Mouse (Mus musculus): ENCODE data around the gene Mybpc3. TPM values are rescaled to one million over a fixed set of nuclear protein-coding genes. Genes with fewer than 3 reads are reported as not detected.
A peak's percentile ranks its signal among the peaks of the same experiment; 100 is the strongest.

The Mybpc3 gene
- polyA plus RNA-seq, 1 experiment from 2014 or later: 0.07 TPM

DNA sequence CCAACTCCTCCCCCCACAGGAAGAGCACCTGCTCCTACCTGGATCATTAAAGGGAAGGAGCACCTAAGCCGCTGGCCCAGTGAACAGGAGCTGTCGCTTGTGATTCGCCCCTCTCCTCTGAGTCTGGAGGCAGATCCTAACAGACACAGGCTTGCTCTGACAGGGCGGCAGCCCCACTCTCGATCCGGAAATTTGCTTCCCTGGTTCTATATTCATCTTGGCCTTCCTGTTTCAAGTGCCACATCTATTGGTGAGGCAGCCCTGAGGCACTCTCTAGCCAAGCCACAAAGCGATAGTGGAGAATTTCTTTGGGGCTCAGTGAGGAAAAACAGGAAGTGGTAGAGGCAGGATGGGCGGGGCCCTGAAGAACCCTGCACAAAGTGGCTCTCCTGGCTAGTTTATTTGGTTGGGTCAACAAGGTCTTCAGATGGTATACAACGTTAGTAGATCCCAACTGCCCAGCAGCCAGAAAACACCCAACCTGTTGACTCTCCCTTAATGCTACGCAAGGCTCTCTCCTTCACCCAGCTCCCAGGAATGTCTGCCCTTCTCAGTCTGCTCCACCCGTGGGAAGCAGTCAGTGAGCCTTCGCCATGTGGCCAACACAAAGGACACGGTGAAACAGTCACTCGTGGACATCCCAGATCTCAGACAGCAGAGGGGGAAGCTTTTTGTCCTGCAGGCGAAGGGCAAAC lies 65.9 kb downstream of the Mybpc3 start, which contains the start of gene Madd:
Gene Madd, minus strand, starts transcription at position 127 of the 695 bp plus-strand sequence.
- WGBS: 66% methylated on average over 15 of the region's 15 CpGs
- Histone ChIP-seq H3K9me3 (no peaks in the 10 kb centered on the region), H3K27me3 (replicated peaks; ENCODE audit: low read depth, poor library complexity, severe bottlenecking) (peaks cover 17% of the 10 kb centered on the region), H3K27ac (replicated peaks) (peak within 1 kb of the TSS; percentile 82), H3K4me1 (peaks cover 23% of the 10 kb centered on the region), H3K4me3 (peak within 1 kb of the TSS; percentile 90), H3K36me3 (replicated peaks) (no peaks in the 10 kb centered on the region)
- no peak for DNase-seq (ENCODE audit: low spot score)

Other genes starting within 250 kb of the Mybpc3 start
- 2.8 and 4.9 TPM in 2 replicates for gene C1qtnf4, start 232.3 kb upstream of the Mybpc3 start, polyA plus RNA-seq (2016; fragmentation: Nextera tagmentation; extraction: Ambion mirVana)
- 58.1 and 59.4 TPM in 2 replicates for gene Kbtbd4, start 213.4 kb upstream of the Mybpc3 start, polyA plus RNA-seq (2016; fragmentation: Nextera tagmentation; extraction: Ambion mirVana)
- 201 and 206 TPM in 2 replicates for gene Ndufs3, start 213.3 kb upstream of the Mybpc3 start, polyA plus RNA-seq (2016; fragmentation: Nextera tagmentation; extraction: Ambion mirVana)
- 139 and 145 TPM in 2 replicates for gene Celf1, start 177.8 kb upstream of the Mybpc3 start, polyA plus RNA-seq (2016; fragmentation: Nextera tagmentation; extraction: Ambion mirVana)
- gene Rapsn, start 82.5 kb upstream of the Mybpc3 start, polyA plus RNA-seq (2016; fragmentation: Nextera tagmentation; extraction: Ambion mirVana): 1.2 and 1.9 TPM in 2 replicates
- gene Psmc3, start 64.1 kb upstream of the Mybpc3 start, polyA plus RNA-seq (2016; fragmentation: Nextera tagmentation; extraction: Ambion mirVana): 371 and 378 TPM in 2 replicates
- gene Slc39a13, start 47.7 kb upstream of the Mybpc3 start, polyA plus RNA-seq (2016; fragmentation: Nextera tagmentation; extraction: Ambion mirVana): 20.3 and 24.2 TPM in 2 replicates
- 2.3 and 2.8 TPM in 2 replicates for gene Spi1, start 35.8 kb upstream of the Mybpc3 start, polyA plus RNA-seq (2016; fragmentation: Nextera tagmentation; extraction: Ambion mirVana)
- gene Madd, start 65.7 kb downstream of the Mybpc3 start, polyA plus RNA-seq (2016; fragmentation: Nextera tagmentation; extraction: Ambion mirVana): 12.1 and 13.4 TPM in 2 replicates
- 1.1 and 1.4 TPM in 2 replicates for gene Nr1h3, start 84.7 kb downstream of the Mybpc3 start, polyA plus RNA-seq (2016; fragmentation: Nextera tagmentation; extraction: Ambion mirVana)
- gene Acp2, start 84.7 kb downstream of the Mybpc3 start, polyA plus RNA-seq (2016; fragmentation: Nextera tagmentation; extraction: Ambion mirVana): 26.0 and 29.0 TPM in 2 replicates
- gene Ddb2, start 118.8 kb downstream of the Mybpc3 start, polyA plus RNA-seq (2016; fragmentation: Nextera tagmentation; extraction: Ambion mirVana): 9.3 and 9.9 TPM in 2 replicates
- gene Pacsin3, start 137.8 kb downstream of the Mybpc3 start, polyA plus RNA-seq (2016; fragmentation: Nextera tagmentation; extraction: Ambion mirVana): 33.4 and 33.6 TPM in 2 replicates
- 101 and 102 TPM in 2 replicates for gene Arfgap2, start 146.8 kb downstream of the Mybpc3 start, polyA plus RNA-seq (2016; fragmentation: Nextera tagmentation; extraction: Ambion mirVana)